ENCODE assay signal across 19 mouse cellular contexts in the genomic region with DNA sequence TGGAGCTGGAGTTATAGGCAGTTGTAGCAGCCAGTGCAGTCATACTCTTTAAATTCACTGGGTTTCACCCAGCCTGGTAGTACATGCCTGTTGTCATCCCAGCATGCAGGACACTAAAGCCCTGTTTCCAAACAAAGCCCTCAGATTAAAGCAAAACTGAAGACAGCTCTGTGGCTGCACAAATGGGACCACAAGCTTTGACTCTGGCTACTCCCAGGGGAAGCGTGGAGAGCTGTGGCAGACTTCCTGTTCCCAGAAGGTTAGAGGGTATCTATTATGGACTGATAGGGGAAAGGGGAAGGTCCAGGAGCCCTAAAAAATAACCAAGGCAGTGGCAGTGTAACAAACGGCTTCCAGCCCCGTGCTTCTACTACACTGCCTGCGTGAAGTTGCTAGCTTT. TPM values are rescaled to one million over a fixed set of nuclear protein-coding genes. Genes with fewer than 3 reads are reported as not detected.
DNase-seq lines count a peak whose midpoint lies in the region; ATAC-seq and TF ChIP-seq lines count a peak whose summit lies in the region.
"Had no signal": no experiment of that assay in that cellular context is flagged by ENCODE, and none has a peak within 500 bp of the region (broad histone marks: within the 10 kb centered on the region; RNA-seq: fewer than 3 reads in every experiment).

No protein-coding gene starts in this region.

- no peak overlapping the region for H3K4me2 ChIP-seq in embryonic facial prominence, embryonic 12.5 days (replicated peaks)
- no peak overlapping the region for H3K4me2 ChIP-seq in kidney, embryonic 14.5 days (replicated peaks; ENCODE audit: low read depth, low read length)
- no peak overlapping the region for H3K4me2 ChIP-seq in liver, embryonic 11.5 days
- H3K4me2 ChIP-seq in liver, postnatal 0 days (ENCODE audit: low read depth, low read length), result no peak overlapping the region
- no peak overlapping the region for H3K4me2 ChIP-seq in CH12.LX (ENCODE audit: insufficient read depth, low read depth, poor library complexity, severe bottlenecking)
- H3K4me2 ChIP-seq: forebrain, embryonic 12.5 days; heart, embryonic 13.5 days; midbrain, embryonic 12.5 days had no signal

- no peak for TF ChIP-seq POLR2A in kidney, adult 2 months (IDR thresholded peaks at IDR 0.05; ENCODE audit: low read depth, low read length)
- TF ChIP-seq POLR2A in CH12.LX (IDR thresholded peaks at IDR 0.05; ENCODE audit: low read depth, low read length), result no peak

- in situ Hi-C loops in CH12.LX (cut with MboI; ENCODE audit: low pct_ligation_motif_present, low pct_unique_long_range_greater_than_20kb, low sequenced_read_pairs), result no loop called here

- peaks cover 22% of the 10 kb centered on the region for H3K36me3 ChIP-seq in embryonic facial prominence, embryonic 12.5 days
- H3K36me3 ChIP-seq in embryonic facial prominence, embryonic 10.5 days (replicated peaks), result peaks cover 36% of the 10 kb centered on the region
- no peaks in the 10 kb centered on the region for H3K36me3 ChIP-seq in kidney, adult 2 months (ENCODE audit: control insufficient read depth, insufficient read depth, low read length)
- peaks cover 15% of the 10 kb centered on the region; the same call in 1 of the 2 replicates for H3K36me3 ChIP-seq in kidney, embryonic 14.5 days (ENCODE audit: control insufficient read depth, insufficient read depth, low read length)
- H3K36me3 ChIP-seq in liver, embryonic 11.5 days (ENCODE audit: control insufficient read depth, insufficient read depth, low read length), result peaks cover 4% of the 10 kb centered on the region; the same call in 1 of the 2 replicates
- H3K36me3 ChIP-seq in liver, postnatal 0 days (replicated peaks; ENCODE audit: insufficient read depth, low read length), result peaks cover 7% of the 10 kb centered on the region
- H3K36me3 ChIP-seq in CH12.LX (replicated peaks in 1 of 2; ENCODE audit: control insufficient read depth in 1 of 2, insufficient read depth in 1 of 2, low read length in 1 of 2), result peaks cover 16 to 28% of the 10 kb centered on the region in 2 experiments

- peak overlapping the region; percentile 46; the same call in 1 of the 2 replicates for H3K27ac ChIP-seq in embryonic facial prominence, embryonic 12.5 days
- H3K27ac ChIP-seq in embryonic facial prominence, embryonic 10.5 days (replicated peaks), result no peak overlapping the region
- no peak overlapping the region for H3K27ac ChIP-seq in kidney, adult 2 months (ENCODE audit: insufficient read depth, low read depth, low read length)
- H3K27ac ChIP-seq in kidney, embryonic 14.5 days (ENCODE audit: low read depth, low read length), result no peak overlapping the region
- H3K27ac ChIP-seq in liver, embryonic 11.5 days (ENCODE audit: low read depth, low read length), result 0 out of 2 replicates have a peak overlapping the region, but pooled peaks have one; percentile 13
- H3K27ac ChIP-seq in liver, postnatal 0 days (ENCODE audit: low read depth), result no peak overlapping the region
- H3K27ac ChIP-seq in CH12.LX (ENCODE audit: insufficient read depth, low read depth), result no peak overlapping the region
- H3K27ac ChIP-seq: heart, embryonic 13.5 days; midbrain, embryonic 12.5 days; stomach, postnatal 0 days had no signal

- H3K4me1 ChIP-seq in embryonic facial prominence, embryonic 12.5 days, result peaks cover 21% of the 10 kb centered on the region
- peaks cover 43% of the 10 kb centered on the region for H3K4me1 ChIP-seq in embryonic facial prominence, embryonic 10.5 days
- peaks cover 8% of the 10 kb centered on the region for H3K4me1 ChIP-seq in kidney, adult 2 months (ENCODE audit: control insufficient read depth, insufficient read depth, low read length)
- peaks cover 9% of the 10 kb centered on the region; the same call in 1 of the 2 replicates for H3K4me1 ChIP-seq in kidney, embryonic 14.5 days (ENCODE audit: control insufficient read depth, insufficient read depth, low read length)
- peaks cover 31% of the 10 kb centered on the region for H3K4me1 ChIP-seq in liver, embryonic 11.5 days (replicated peaks; ENCODE audit: control insufficient read depth, insufficient read depth, low read length)
- H3K4me1 ChIP-seq in liver, postnatal 0 days (ENCODE audit: insufficient read depth), result peaks cover 21% of the 10 kb centered on the region
- H3K4me1 ChIP-seq in CH12.LX (ENCODE audit: control insufficient read depth in 1 of 2, insufficient read depth in 2 of 2), result peaks cover 0 to 11% of the 10 kb centered on the region in 2 experiments; a peak in 2 of 4 replicates

- TF ChIP-seq CTCF in kidney, adult 2 months (conservative IDR thresholded peaks at IDR 0.05; ENCODE audit: insufficient read depth, insufficient read length, low read depth, low read length), result no peak
- TF ChIP-seq CTCF in liver, postnatal 0 days (IDR thresholded peaks at IDR 0.05; ENCODE audit: low read depth), result no peak
- no peak for TF ChIP-seq CTCF in CH12.LX (conservative IDR thresholded peaks at IDR 0.05 in 1 of 2, IDR thresholded peaks at IDR 0.05 in 1 of 2; ENCODE audit: low read depth in 2 of 2, low read length in 2 of 2)

- no peak overlapping the region for H3K4me3 ChIP-seq in embryonic facial prominence, embryonic 12.5 days
- no peak overlapping the region for H3K4me3 ChIP-seq in embryonic facial prominence, embryonic 10.5 days
- H3K4me3 ChIP-seq in kidney, adult 2 months (ENCODE audit: insufficient read depth, low read depth, low read length), result no peak overlapping the region
- H3K4me3 ChIP-seq in kidney, embryonic 14.5 days (ENCODE audit: low read length), result no peak overlapping the region
- H3K4me3 ChIP-seq in liver, embryonic 11.5 days (ENCODE audit: low read depth, low read length), result no peak overlapping the region
- H3K4me3 ChIP-seq in liver, postnatal 0 days (ENCODE audit: low read depth, low read length), result no peak overlapping the region
- no peak overlapping the region for H3K4me3 ChIP-seq in CH12.LX (replicated peaks in 1 of 3; ENCODE audit: low read depth in 2 of 3, low read length in 2 of 3, poor library complexity in 1 of 3)
- H3K4me3 ChIP-seq: forebrain, embryonic 12.5 days; heart, embryonic 13.5 days; midbrain, embryonic 12.5 days had no signal

- TF ChIP-seq EP300 in liver, postnatal 0 days (IDR thresholded peaks at IDR 0.05; ENCODE audit: low read depth), result no peak
- no peak for TF ChIP-seq EP300 in CH12.LX (IDR thresholded peaks at IDR 0.05; ENCODE audit: low read length)

- no peak overlapping the region for H3K9ac ChIP-seq in embryonic facial prominence, embryonic 12.5 days
- H3K9ac ChIP-seq in kidney, embryonic 14.5 days (ENCODE audit: low read depth, low read length), result no peak overlapping the region
- H3K9ac ChIP-seq in liver, embryonic 11.5 days (ENCODE audit: low read depth, low read length), result no peak overlapping the region
- no peak overlapping the region for H3K9ac ChIP-seq in liver, postnatal 0 days (replicated peaks)
- H3K9ac ChIP-seq in CH12.LX (ENCODE audit: insufficient read depth, low read depth), result no peak overlapping the region
- H3K9ac ChIP-seq: forebrain, embryonic 12.5 days; heart, embryonic 13.5 days; midbrain, embryonic 12.5 days had no signal

- no peaks in the 10 kb centered on the region for H3K9me3 ChIP-seq in embryonic facial prominence, embryonic 12.5 days
- H3K9me3 ChIP-seq in embryonic facial prominence, embryonic 10.5 days, result no peaks in the 10 kb centered on the region
- no peaks in the 10 kb centered on the region for H3K9me3 ChIP-seq in kidney, embryonic 14.5 days (ENCODE audit: control insufficient read depth, low read length)
- no peaks in the 10 kb centered on the region for H3K9me3 ChIP-seq in liver, embryonic 11.5 days (ENCODE audit: control insufficient read depth, low read length)
- no peaks in the 10 kb centered on the region for H3K9me3 ChIP-seq in liver, postnatal 0 days (ENCODE audit: low read length)
- H3K9me3 ChIP-seq in CH12.LX (replicated peaks; ENCODE audit: low read length), result no peaks in the 10 kb centered on the region
- H3K9me3 ChIP-seq: forebrain, embryonic 12.5 days; heart, embryonic 13.5 days; midbrain, embryonic 12.5 days had no signal

- H3K79me2 ChIP-seq in CH12.LX (replicated peaks; ENCODE audit: control insufficient read depth, extremely low read depth, insufficient read depth, poor library complexity, severe bottlenecking), result no peaks in the 10 kb centered on the region

- no peak for TF ChIP-seq RAD21 in CH12.LX (IDR thresholded peaks at IDR 0.05; ENCODE audit: low read depth, low read length)

- no peak for ATAC-seq in embryonic facial prominence, embryonic 12.5 days (ENCODE audit: insufficient number of reproducible peaks, insufficient read depth, low FRiP score, low TSS enrichment)
- ATAC-seq in kidney, embryonic 14.5 days (ENCODE audit: low FRiP score, low TSS enrichment), result no peak
- ATAC-seq in liver, embryonic 11.5 days (replicated peaks; ENCODE audit: low FRiP score), result no peak
- ATAC-seq in liver, postnatal 0 days, result no peak
- ATAC-seq: CD4-positive, CD25-positive, alpha-beta regulatory T cell, adult 4 months; inflammation-experienced regulatory T-cells, adult 6 months had no signal

- no peaks in the 10 kb centered on the region for H3K27me3 ChIP-seq in embryonic facial prominence, embryonic 12.5 days
- no peaks in the 10 kb centered on the region for H3K27me3 ChIP-seq in embryonic facial prominence, embryonic 10.5 days (replicated peaks; ENCODE audit: low read depth, poor library complexity, severe bottlenecking)
- H3K27me3 ChIP-seq in kidney, adult 2 months (replicated peaks; ENCODE audit: control insufficient read depth, insufficient read depth, low read length), result no peaks in the 10 kb centered on the region
- no peaks in the 10 kb centered on the region for H3K27me3 ChIP-seq in kidney, embryonic 14.5 days (ENCODE audit: control insufficient read depth, insufficient read depth, low read length)
- no peaks in the 10 kb centered on the region for H3K27me3 ChIP-seq in liver, embryonic 11.5 days (replicated peaks; ENCODE audit: control insufficient read depth, insufficient read depth, low read length)
- no peaks in the 10 kb centered on the region for H3K27me3 ChIP-seq in liver, postnatal 0 days (ENCODE audit: insufficient read depth, low read length)
- no peaks in the 10 kb centered on the region for H3K27me3 ChIP-seq in CH12.LX (replicated peaks)
- H3K27me3 ChIP-seq: forebrain, embryonic 12.5 days; heart, embryonic 13.5 days; midbrain, embryonic 12.5 days had no signal

- no peak for DNase-seq in embryonic facial prominence, embryonic 10.5 days (ENCODE audit: low spot score)
- peak; percentile 63 for DNase-seq in kidney, adult 2 months
- no peak for DNase-seq in liver, embryonic 11.5 days (ENCODE audit: low spot score)
- no peak for DNase-seq in liver, postnatal 0 days
- DNase-seq in CH12.LX (ENCODE audit: extremely low read depth), result peak; percentile 27
- no peak for DNase-seq in adrenal gland, adult 18-20 months (ENCODE audit: low spot score in 2 of 2)
- DNase-seq: cerebellum, adult 9-10 months; heart, postnatal 4 days; lung, postnatal 4 days; thymus, postnatal 36 days had no signal

- WGBS in embryonic facial prominence, embryonic 12.5 days, result 77% methylated on average over 4 of the region's 4 CpGs
- 79% methylated on average over 4 of the region's 4 CpGs for WGBS in embryonic facial prominence, embryonic 10.5 days
- 60% methylated on average over 4 of the region's 4 CpGs for WGBS in kidney, adult 2 months
- 72% methylated on average over 4 of the region's 4 CpGs for WGBS in kidney, embryonic 14.5 days
- 55% methylated on average over 4 of the region's 4 CpGs for WGBS in liver, embryonic 11.5 days
- 38% methylated on average over 4 of the region's 4 CpGs for WGBS in liver, postnatal 0 days (ENCODE audit: insufficient replicate concordance)

- dilution Hi-C loops in CH12.LX (cut with MboI; ENCODE audit: extremely low pct_ligation_motif_present, extremely low pct_unique_long_range_greater_than_20kb, low sequenced_read_pairs), result no loop called here

RNA-seq across cellular contexts. Expression of a gene that starts 14.1 kb away (rescaled TPM):
- polyA plus RNA-seq in embryonic facial prominence, embryonic 12.5 days (2016; fragmentation: Nextera tagmentation; extraction: Ambion mirVana), result 88.3 and 117 TPM in 2 replicates
- polyA plus RNA-seq in embryonic facial prominence, embryonic 10.5 days (2016; fragmentation: Nextera tagmentation; extraction: Ambion mirVana), result 29.2 and 35.8 TPM in 2 replicates
- polyA plus RNA-seq in kidney, adult 2 months (2012; rRNA removed), result 2.3 and 3.2 TPM in 2 replicates
- polyA plus RNA-seq in kidney, embryonic 14.5 days (2014; fragmentation: Nextera tagmentation; extraction: Ambion mirVana), result 38.2 and 45.8 TPM in 2 replicates
- 16.8 and 21.2 TPM in 2 replicates for polyA plus RNA-seq in liver, embryonic 11.5 days (2014; fragmentation: Nextera tagmentation; extraction: Ambion mirVana)
- polyA plus RNA-seq in liver, postnatal 0 days (2015; fragmentation: Nextera tagmentation; extraction: Ambion mirVana), result 2.0 and 2.5 TPM in 2 replicates
- total RNA-seq in CH12.LX (2012; rRNA removed), result 0.08 TPM in 1 of 2 replicates, not detected in the other
- total RNA-seq in CH12.LX (2014; rRNA removed), result not detected in 2 replicates
- polyA plus RNA-seq in CH12.LX (2012; ENCODE audit: insufficient read length, low read depth), result not detected in 2 replicates
- total RNA-seq in adrenal gland, adult 18-20 months (2021), result 1 to 10 TPM; 5.9 to 9.1 TPM
- total RNA-seq: MEL had no signal
- polyA plus RNA-seq: CD4-positive, CD25-positive, alpha-beta regulatory T cell, adult 4 months; inflammation-experienced regulatory T-cells, adult 6 months had no signal

RNA-seq across cellular contexts. Expression of a gene that starts 49.6 kb away (rescaled TPM):
- polyA plus RNA-seq in embryonic facial prominence, embryonic 12.5 days (2016; fragmentation: Nextera tagmentation; extraction: Ambion mirVana), result 169 and 175 TPM in 2 replicates
- polyA plus RNA-seq in embryonic facial prominence, embryonic 10.5 days (2016; fragmentation: Nextera tagmentation; extraction: Ambion mirVana), result 206 and 207 TPM in 2 replicates
- 316 and 386 TPM in 2 replicates for polyA plus RNA-seq in kidney, adult 2 months (2012; rRNA removed)
- polyA plus RNA-seq in kidney, embryonic 14.5 days (2014; fragmentation: Nextera tagmentation; extraction: Ambion mirVana), result 151 and 222 TPM in 2 replicates
- polyA plus RNA-seq in liver, embryonic 11.5 days (2014; fragmentation: Nextera tagmentation; extraction: Ambion mirVana), result 221 and 230 TPM in 2 replicates
- polyA plus RNA-seq in liver, postnatal 0 days (2015; fragmentation: Nextera tagmentation; extraction: Ambion mirVana), result 110 and 111 TPM in 2 replicates
- total RNA-seq in CH12.LX (2012; rRNA removed) (58.6 and 64.1 TPM in 2 replicates), CH12.LX (2014; rRNA removed) (56.4 and 68.9 TPM in 2 replicates)
- 361 and 367 TPM in 2 replicates for polyA plus RNA-seq in CH12.LX (2012; ENCODE audit: insufficient read length, low read depth)
- total RNA-seq in adrenal gland, adult 18-20 months (2021), result 100 to 1,000 TPM; 295 to 343 TPM

Comparison
In these comparisons a context has a peak if more than half of its experiments do, and no peak if none do; other contexts are left out.
1. H3K27ac ChIP-seq: peak in embryonic facial prominence, embryonic 12.5 days (single experiment) and liver, embryonic 11.5 days (single experiment); none in embryonic facial prominence, embryonic 10.5 days (single experiment), kidney, adult 2 months (single experiment), kidney, embryonic 14.5 days (single experiment), liver, postnatal 0 days (single experiment) and CH12.LX (single experiment).
2. DNase-seq: peak in kidney, adult 2 months (single experiment) and CH12.LX (single experiment); none in embryonic facial prominence, embryonic 10.5 days (single experiment), liver, embryonic 11.5 days (single experiment), liver, postnatal 0 days (single experiment) and adrenal gland, adult 18-20 months (0 of 2).